Comparison of ENCODE assay signal across 26 mouse cellular contexts in the genomic region with DNA sequence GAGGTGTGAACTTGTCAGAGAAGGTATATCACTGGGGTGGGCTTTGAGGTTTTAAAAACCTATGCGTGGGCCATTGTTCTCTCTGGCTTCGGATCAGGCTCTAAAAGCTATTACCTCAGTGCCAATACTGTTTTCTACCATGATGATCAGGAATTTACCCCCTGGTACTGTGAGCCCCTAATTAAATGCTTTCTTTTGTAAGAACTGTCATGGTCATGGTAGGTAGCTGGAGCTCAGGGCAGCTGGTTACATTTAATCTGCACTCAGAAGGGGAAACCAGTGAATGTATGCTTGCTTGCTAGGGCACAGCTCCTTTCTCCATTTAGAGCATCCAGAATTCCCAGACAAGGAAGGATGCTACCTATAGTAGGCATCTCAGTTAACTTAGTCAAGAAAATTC.
"Had no signal": no experiment of that assay in that cellular context is flagged by ENCODE, and none has a peak within 500 bp of the region (broad histone marks: within the 10 kb centered on the region; RNA-seq: fewer than 3 reads in every experiment).

No protein-coding gene starts in this region.

- DNase-seq: gastrocnemius, postnatal 14 days; gastrocnemius, postnatal 36 days; heart, adult 2 months; heart, postnatal 14 days; heart, postnatal 36 days; kidney, adult 11 months; kidney, adult 2 months; kidney, adult 9 months; kidney, postnatal 14 days; kidney, postnatal 36 days; liver; liver, embryonic 13.5 days had no signal

- H3K9me3 ChIP-seq: heart, embryonic 13.5 days; heart, embryonic 15.5 days; hindbrain, embryonic 13.5 days; hindbrain, embryonic 15.5 days; kidney, embryonic 15.5 days; limb, embryonic 10.5 days; limb, embryonic 12.5 days; liver, embryonic 13.5 days; liver, embryonic 15.5 days had no signal

- ATAC-seq: hindbrain, postnatal 0 days; intestine, embryonic 16.5 days had no signal

- H3K4me1 ChIP-seq: heart, embryonic 13.5 days; heart, embryonic 15.5 days; hindbrain, embryonic 15.5 days; kidney, embryonic 15.5 days; limb, embryonic 10.5 days; limb, embryonic 12.5 days; liver, embryonic 13.5 days; liver, embryonic 15.5 days had no signal

- H3K4me3 ChIP-seq: heart, adult 2 months; heart, embryonic 13.5 days; heart, embryonic 15.5 days; hindbrain, embryonic 13.5 days; hindbrain, embryonic 15.5 days; kidney, embryonic 15.5 days; left cerebral cortex, adult 2 months; limb, embryonic 10.5 days; limb, embryonic 12.5 days; liver, embryonic 13.5 days; liver, embryonic 15.5 days had no signal

- H3K27me3 ChIP-seq: heart, embryonic 13.5 days; heart, embryonic 15.5 days; hindbrain, embryonic 13.5 days; hindbrain, embryonic 15.5 days; kidney, embryonic 15.5 days; limb, embryonic 12.5 days; liver, embryonic 13.5 days; liver, embryonic 15.5 days had no signal

- H3K36me3 ChIP-seq: heart, embryonic 13.5 days; heart, embryonic 15.5 days; hindbrain, embryonic 13.5 days; hindbrain, embryonic 15.5 days; kidney, embryonic 15.5 days; limb, embryonic 10.5 days; limb, embryonic 12.5 days; liver, embryonic 13.5 days; liver, embryonic 15.5 days had no signal

- H3K9ac ChIP-seq: heart, embryonic 13.5 days; heart, embryonic 15.5 days; hindbrain, embryonic 13.5 days; hindbrain, embryonic 15.5 days; kidney, embryonic 15.5 days; limb, embryonic 12.5 days; liver, embryonic 13.5 days; liver, embryonic 15.5 days had no signal

- H3K27ac ChIP-seq: heart, adult 2 months; heart, embryonic 13.5 days; heart, embryonic 15.5 days; hindbrain, embryonic 13.5 days; hindbrain, embryonic 15.5 days; hindbrain, postnatal 0 days; kidney, embryonic 15.5 days; kidney, postnatal 0 days; left cerebral cortex, adult 2 months; limb, embryonic 10.5 days; limb, embryonic 12.5 days; liver, embryonic 13.5 days; liver, embryonic 15.5 days had no signal

- H3K4me2 ChIP-seq: heart, embryonic 11.5 days; heart, embryonic 13.5 days; heart, embryonic 15.5 days; hindbrain, embryonic 13.5 days; hindbrain, embryonic 15.5 days; kidney, embryonic 15.5 days; limb, embryonic 12.5 days; liver, embryonic 11.5 days; liver, embryonic 13.5 days; liver, embryonic 15.5 days had no signal
